Mouse (Mus musculus) frontal cortex, adult (tissue): ENCODE measurements around the gene F3.

Experiments used
- ATAC-seq: cut with Nextera tagmentation; 2 replicates; pipeline ENCODE4 v1.9.2; 2017; ENCODE audit warnings: mild to moderate bottlenecking, moderate library complexity, mixed read lengths; ENCODE audit not compliant: low TSS enrichment

Gene F3

GRCm38 (mm10) chr3:121707106-121707505 is 16.2 kb upstream of the F3 start:
- no peak for ATAC-seq

DNA sequence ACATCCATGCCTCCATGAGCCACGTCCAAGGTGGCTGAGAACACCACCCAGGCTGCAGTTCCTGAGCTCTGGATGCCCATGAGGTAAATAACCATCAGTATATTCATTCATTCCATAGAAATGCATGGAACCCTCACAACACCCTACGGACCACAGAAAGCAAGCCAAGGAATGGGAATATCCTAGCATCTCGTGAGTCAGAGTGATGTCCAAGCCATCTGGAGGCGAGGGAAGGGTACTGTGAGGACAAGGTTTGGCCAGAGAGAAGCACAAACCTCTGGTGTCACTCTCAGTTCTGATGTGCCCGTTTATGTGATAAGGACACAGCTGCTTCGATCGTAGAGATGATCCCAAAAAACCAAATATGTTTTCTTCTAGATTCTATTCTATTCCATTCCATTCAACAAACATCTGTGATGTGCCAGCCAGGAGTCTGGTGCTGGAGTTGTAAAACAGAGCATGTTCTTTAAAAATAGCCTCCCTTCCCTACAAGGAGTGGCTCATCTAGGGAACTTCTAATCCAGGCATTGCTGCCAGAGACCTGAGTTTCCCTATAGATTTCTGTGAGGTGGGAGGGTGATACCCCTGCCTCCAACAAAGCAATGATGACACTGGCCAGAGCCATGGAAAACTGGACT is 12.3 kb upstream of the F3 start:
- peak; percentile 80 for ATAC-seq

GRCm38 (mm10) chr3:121712222-121712621 is 11.1 kb upstream of the F3 start:
- no peak for ATAC-seq

GRCm38 (mm10) chr3:121713151-121713701 is 10.1 kb upstream of the F3 start:
- ATAC-seq, result no peak

DNA sequence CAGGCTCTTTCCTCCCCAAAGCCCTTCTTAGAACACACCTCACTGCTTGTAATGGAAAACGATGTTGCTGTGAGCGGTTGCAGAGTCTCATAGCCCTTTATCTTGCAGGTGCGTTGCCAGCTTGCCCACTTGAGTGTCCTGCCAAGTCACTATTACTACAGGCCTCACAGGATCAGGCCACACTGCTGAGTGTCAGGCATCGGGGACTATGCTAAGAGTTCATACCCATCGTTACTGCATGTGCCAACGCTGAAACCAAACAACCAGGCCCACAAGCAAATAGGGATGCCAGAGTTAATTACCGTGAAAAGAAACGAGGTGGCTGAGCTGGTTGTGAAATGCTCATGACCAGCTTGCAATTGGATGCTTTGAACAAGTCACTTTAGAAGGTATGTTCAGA is 9.5 kb upstream of the F3 start:
- ATAC-seq, result no peak

GRCm38 (mm10) chr3:121714461-121714860 is 8.9 kb upstream of the F3 start:
- ATAC-seq, result no peak

DNA sequence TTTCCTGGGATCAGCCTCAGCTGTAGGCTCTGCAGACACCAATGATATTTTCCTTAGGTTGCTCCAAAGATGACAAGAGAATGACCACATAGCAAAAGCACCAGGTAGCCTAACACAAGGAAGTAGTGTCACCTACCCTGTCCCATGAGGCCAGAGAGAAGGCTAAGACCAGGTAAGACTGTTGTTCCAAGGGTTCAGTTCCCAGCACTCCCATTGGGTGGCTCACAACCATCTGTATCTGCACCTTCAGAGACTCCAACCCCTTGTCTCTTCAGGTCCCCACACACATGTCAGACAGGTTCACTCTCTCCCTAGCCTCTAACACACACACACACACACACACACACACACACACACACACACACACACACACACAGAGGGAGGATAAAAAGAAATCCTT is 8.0 kb upstream of the F3 start:
- ATAC-seq, result no peak

DNA sequence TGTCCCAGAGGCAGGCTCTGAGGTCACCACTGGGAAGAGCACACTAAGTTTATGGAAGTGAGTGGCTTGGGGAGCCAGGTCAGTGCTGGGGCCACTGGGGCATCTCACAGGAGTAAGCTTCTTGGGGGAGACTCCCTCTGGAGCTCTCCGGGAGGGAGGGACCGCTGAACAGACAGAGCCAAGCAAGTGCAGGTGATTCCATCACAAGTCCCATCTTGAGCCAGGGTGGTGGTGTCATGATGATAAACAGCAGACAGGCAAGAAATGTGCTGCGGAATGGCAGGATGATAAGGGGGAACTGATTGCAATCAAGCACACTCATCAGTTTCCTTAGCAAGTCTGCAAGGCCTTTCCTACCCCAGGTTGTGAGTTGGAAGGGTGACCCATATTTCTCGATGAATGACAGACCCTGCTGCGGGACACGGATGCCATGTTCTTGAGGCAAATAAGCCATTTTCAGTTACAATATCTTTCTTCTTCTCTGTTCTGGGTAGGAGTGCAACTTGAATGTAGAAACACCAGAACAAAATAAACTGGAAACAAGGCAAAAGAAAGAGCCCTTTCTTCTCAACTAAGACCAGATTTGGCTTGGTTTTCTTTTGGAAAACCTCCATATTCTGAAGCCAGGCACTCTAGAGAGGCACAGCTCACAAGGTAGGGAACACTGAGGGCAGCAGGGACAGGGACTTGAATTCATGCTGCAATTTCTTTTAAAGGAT is 7.4 kb upstream of the F3 start:
- ATAC-seq, result peak; percentile 56

- ATAC-seq, result no peak
Observed at GRCm38 (mm10) chr3:121716480-121716879, 6.9 kb upstream of the F3 start.

- ATAC-seq, result no peak
Observed at GRCm38 (mm10) chr3:121718679-121719078, 4.7 kb upstream of the F3 start.

GRCm38 (mm10) chr3:121719701-121720100 is 3.6 kb upstream of the F3 start:
- ATAC-seq, result no peak

DNA sequence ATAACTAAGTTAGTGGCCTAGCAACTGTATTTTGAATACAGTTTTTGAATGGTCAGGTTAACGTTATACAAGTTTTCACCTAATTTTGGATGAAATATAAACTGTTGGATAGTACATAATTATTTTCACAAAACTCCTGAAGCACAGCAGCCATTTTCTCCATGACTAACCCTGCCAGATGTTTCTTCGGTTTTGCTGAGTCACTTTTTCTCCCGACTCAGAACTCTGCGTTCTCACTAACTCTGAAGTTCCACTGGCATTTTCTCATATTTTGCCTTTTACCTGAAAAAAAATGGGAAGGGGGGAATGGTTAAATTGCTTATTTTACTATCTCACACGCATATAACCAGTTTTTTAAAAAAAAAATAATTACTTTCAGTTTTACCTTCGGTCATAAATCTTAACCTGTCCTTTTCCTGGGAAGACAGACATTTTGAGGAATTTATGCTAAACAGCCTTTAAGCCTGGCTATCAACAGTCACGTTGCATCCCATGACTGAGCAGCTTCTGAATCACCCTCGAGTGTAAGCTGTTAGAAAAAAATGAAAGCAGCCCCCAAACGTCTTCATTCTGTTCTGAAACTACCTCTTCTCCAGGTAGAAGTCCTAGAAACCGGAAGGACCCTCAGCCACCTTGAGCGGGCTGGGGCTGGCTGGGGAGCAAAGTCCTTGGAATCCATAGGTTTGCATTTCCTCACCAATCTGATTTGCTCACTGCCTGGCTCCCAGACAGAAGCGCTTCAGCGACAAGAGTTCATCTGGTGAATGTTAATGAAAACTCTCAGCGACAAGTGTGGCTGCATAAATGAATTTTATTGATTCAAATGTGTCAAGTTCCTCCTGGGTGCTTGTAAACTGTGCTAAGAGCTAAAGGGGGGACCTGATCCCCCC is 2.3 kb upstream of the F3 start:
- no peak for ATAC-seq

DNA sequence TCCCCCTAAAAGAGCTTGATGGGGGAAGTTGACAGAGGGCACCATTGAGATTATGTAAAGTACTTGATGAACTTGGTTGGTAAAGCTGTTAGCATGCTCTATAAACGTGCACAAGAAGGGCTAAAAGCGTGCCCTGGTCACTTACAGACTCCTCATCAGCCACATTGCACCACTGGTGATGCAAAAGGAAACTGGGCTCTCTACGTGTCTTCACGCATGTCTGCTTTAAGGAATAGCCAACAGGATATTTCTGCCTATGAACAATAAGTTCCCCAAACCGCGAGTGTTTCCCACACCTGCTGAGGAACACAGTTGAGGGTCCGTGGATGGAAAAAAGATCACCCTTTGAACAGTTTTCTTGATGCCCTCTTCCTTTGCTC is 1.7 kb upstream of the F3 start:
- no peak for ATAC-seq

DNA sequence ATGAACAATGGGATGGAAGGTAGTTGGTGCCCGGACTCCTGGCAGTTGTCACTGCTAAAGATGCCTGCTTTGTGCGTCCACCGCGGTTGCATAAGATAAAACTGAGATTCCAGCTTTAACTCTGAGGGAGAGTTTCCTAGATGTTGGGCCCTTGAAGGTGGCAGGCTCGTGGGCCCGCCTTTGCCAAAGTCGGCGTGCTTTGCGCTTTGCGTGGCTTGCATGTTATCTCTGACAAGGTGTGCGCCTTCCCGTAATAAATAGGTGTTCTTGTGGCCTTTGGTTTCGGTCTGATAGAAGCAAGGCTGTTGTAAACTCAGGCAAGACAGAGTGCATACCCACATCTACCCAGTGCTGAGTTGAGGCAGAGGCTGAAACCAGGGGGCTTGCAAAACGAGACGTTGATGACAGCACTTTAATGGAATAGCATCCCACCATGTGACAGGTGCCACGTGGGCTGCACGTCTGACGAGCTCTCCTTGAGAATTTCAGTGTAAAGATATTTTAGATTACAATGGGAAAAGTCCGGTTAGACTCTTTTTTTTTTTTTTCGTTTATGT is 709 bp downstream of the F3 start:
- ATAC-seq, result peak; percentile 28

- no peak for ATAC-seq
Observed at GRCm38 (mm10) chr3:121724553-121724952, 1.2 kb downstream of the F3 start.

GRCm38 (mm10) chr3:121725651-121726050 is 2.3 kb downstream of the F3 start:
- no peak for ATAC-seq

- no peak for ATAC-seq
Observed at GRCm38 (mm10) chr3:121729678-121730077, 6.3 kb downstream of the F3 start.

- no peak for ATAC-seq
Observed at GRCm38 (mm10) chr3:121735542-121735941, 12.2 kb downstream of the F3 start.

DNA sequence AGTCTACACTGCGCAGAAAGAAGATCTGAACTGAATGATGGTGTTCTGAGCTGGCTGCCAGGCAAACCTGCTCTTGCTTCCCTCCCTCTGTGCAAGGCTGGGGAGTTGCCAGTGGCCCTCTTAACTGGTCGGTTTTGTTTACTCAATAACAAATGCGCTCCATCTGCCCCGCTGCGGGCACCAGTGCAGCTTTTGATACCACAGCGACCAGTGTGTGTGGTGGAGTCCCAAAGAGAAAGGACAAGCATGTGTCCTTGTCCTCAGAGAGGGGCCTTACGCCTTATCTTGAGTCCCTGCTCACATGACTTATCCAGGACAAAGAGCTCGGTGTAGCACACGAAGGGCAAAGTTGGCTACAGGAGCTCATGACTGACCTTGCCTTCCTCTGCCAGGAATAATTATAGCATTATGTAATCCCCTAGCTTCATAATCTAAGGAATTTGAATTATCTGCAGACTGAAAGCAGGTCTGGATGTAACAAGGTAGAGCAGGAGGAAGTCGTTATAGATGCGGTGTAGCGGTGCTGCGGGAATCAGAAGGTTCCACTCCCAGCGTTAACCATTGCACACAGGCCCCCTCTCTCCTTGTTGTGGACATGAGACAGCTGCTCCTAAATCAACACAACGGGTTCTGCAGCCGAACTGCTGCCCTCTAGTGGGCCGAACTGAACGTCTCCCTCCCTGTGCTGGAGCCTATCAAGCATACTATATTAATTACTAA is 12.8 kb downstream of the F3 start:
- ATAC-seq, result peak; percentile 98

DNA sequence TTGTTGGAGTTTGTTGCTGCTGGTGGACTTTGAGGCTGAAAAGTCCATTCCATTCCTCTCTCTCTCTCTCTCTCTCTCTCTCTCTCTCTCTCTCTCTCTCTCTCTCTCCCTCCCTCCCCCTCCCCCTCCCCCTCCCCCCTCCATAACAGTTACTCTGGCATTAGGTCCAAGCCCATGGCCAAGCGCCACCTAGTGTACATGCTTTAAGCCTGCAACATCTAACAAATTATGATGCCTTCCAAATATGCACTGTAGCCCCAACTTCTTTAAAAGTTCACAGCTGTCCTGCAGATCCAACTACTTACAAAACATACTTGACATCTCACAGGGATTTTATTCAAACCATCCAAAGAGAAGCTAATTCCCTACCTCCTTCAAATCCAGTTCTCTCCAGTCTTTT is 14.1 kb downstream of the F3 start:
- no peak for ATAC-seq

DNA sequence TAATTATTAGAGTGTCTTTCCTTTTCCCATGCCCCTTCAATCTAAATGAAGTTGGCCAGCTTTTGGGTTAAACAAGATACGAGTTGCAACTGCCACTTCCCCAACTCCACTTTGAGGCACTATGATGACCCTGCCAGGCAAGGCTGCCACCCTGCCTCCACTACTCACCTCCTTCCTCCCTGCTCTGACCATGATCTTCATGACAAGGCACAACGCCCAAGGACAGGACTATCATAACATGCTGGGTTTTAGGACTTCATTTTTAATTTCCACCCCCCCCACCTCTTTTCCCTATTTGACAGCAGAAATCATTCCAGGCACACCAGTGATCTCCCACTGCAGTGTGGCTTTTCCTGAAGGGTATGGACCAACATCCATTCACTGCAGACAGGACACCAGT is 14.6 kb downstream of the F3 start:
- ATAC-seq, result no peak
